Mouse (Mus musculus): ENCODE data around the gene Timm13. TPM values are rescaled to one million over a fixed set of nuclear protein-coding genes. Genes with fewer than 3 reads are reported as not detected.

Timm13 gene
- polyA plus RNA-seq (2015; fragmentation: Nextera tagmentation; extraction: Ambion mirVana) = 358 and 367 TPM in 2 replicates

- peak within 1 kb of the TSS; percentile 55 for H3K27ac ChIP-seq (ENCODE audit: low read depth, low read length)
- peak within 1 kb of the TSS; percentile 65 for H3K9ac ChIP-seq (ENCODE audit: low read depth, low read length)
- peak within 1 kb of the TSS; percentile 78 for H3K4me3 ChIP-seq (ENCODE audit: low read depth, low read length)
- peak; percentile 96 for ATAC-seq
- H3K36me3 ChIP-seq (ENCODE audit: control insufficient read depth, insufficient read depth) = peaks cover 30% of the 10 kb centered on the region
- under 1% methylated on average over 72 of the region's 72 CpGs for WGBS
- H3K27me3 ChIP-seq (replicated peaks; ENCODE audit: control insufficient read depth, insufficient read depth, low read length) = no peaks in the 10 kb centered on the region
- no peak for TF ChIP-seq CTCF (IDR thresholded peaks at IDR 0.05; ENCODE audit: low read depth)
- H3K4me2 ChIP-seq (replicated peaks; ENCODE audit: low read depth) = peak within 1 kb of the TSS; percentile 87
- peaks cover 11% of the 10 kb centered on the region for H3K4me1 ChIP-seq (replicated peaks; ENCODE audit: control insufficient read depth, insufficient read depth, low read length)
- H3K9me3 ChIP-seq (ENCODE audit: control insufficient read depth) = no peaks in the 10 kb centered on the region
Observed at GRCm38 (mm10) chr10:80900318-80901247, at the start of gene Timm13. Gene Timm13, minus strand, starts transcription at chr10:80900969.

DNA sequence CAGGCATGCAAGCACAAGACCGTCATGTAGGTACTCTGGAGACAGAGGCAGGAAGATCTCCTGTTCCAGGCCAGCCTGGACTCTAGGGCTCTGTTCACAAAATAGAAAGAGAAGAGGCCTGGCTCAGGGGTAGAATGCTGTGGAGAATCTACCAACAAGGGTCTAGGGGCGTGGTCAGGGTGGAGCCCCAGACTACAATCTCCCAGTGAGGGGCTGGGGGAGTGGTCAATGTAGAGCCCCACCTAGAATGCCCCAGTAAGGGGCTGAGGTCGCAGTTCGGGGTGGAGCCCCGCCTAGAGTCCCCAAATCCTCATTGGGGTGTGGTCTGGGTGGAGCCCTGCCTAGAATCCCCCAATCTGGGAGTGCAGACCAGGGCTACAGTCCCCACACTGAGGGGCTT is 49.5 kb upstream of the Timm13 start:
- Histone ChIP-seq H3K4me2 (replicated peaks; ENCODE audit: low read depth) (no peak overlapping the region), H3K9ac (ENCODE audit: low read depth, low read length) (no peak overlapping the region), H3K27me3 (replicated peaks; ENCODE audit: control insufficient read depth, insufficient read depth, low read length) (no peaks in the 10 kb centered on the region), H3K4me3 (ENCODE audit: low read depth, low read length) (no peak overlapping the region), H3K36me3 (ENCODE audit: control insufficient read depth, insufficient read depth) (no peaks in the 10 kb centered on the region), H3K27ac (ENCODE audit: low read depth, low read length) (no peak overlapping the region), H3K4me1 (replicated peaks; ENCODE audit: control insufficient read depth, insufficient read depth, low read length) (peaks cover 12% of the 10 kb centered on the region; the same call in 1 of the 2 replicates), H3K9me3 (ENCODE audit: control insufficient read depth) (no peaks in the 10 kb centered on the region)
- TF ChIP-seq CTCF (IDR thresholded peaks at IDR 0.05; ENCODE audit: low read depth) = no peak
- WGBS = 47% methylated on average over 5 of the region's 5 CpGs
- ATAC-seq = no peak

GRCm38 (mm10) chr10:80949081-80949480 is 48.3 kb upstream of the Timm13 start:
- Histone ChIP-seq H3K4me2 (replicated peaks; ENCODE audit: low read depth) (no peak overlapping the region), H3K36me3 (ENCODE audit: control insufficient read depth, insufficient read depth) (no peaks in the 10 kb centered on the region), H3K27ac (ENCODE audit: low read depth, low read length) (no peak overlapping the region), H3K9me3 (ENCODE audit: control insufficient read depth) (no peaks in the 10 kb centered on the region), H3K4me3 (ENCODE audit: low read depth, low read length) (no peak overlapping the region), H3K27me3 (replicated peaks; ENCODE audit: control insufficient read depth, insufficient read depth, low read length) (no peaks in the 10 kb centered on the region), H3K4me1 (replicated peaks; ENCODE audit: control insufficient read depth, insufficient read depth, low read length) (peaks cover 10% of the 10 kb centered on the region; the same call in 1 of the 2 replicates), H3K9ac (ENCODE audit: low read depth, low read length) (no peak overlapping the region)
- no peak for TF ChIP-seq CTCF (IDR thresholded peaks at IDR 0.05; ENCODE audit: low read depth)
- ATAC-seq = no peak
- WGBS = 51% methylated on average over 3 of the region's 3 CpGs

DNA sequence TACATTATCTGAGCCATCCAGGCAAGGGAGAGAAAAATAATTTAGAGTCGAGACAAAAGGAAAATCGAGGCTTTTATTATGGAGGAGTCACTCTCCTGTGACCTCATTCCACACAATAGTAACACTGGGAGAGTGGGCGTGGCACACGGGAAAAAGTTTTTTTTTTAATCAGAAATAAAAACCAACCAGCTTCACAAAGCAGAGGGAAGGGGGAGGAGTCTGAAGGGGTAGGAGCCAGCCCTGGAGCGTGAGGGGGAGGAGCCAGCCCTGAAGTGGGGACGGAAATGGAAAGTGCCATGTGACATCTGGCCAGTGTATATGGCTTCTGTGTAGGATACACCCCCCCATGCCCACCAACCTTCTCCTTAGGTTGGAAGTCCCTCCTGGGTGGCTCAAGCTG is 47.8 kb upstream of the Timm13 start:
- H3K9ac ChIP-seq (ENCODE audit: low read depth, low read length) = no peak overlapping the region
- peaks cover 10% of the 10 kb centered on the region; the same call in 1 of the 2 replicates for H3K4me1 ChIP-seq (replicated peaks; ENCODE audit: control insufficient read depth, insufficient read depth, low read length)
- no peak overlapping the region for H3K4me2 ChIP-seq (replicated peaks; ENCODE audit: low read depth)
- H3K36me3 ChIP-seq (ENCODE audit: control insufficient read depth, insufficient read depth) = no peaks in the 10 kb centered on the region
- no peaks in the 10 kb centered on the region for H3K27me3 ChIP-seq (replicated peaks; ENCODE audit: control insufficient read depth, insufficient read depth, low read length)
- no peak overlapping the region for H3K27ac ChIP-seq (ENCODE audit: low read depth, low read length)
- no peak for TF ChIP-seq CTCF (IDR thresholded peaks at IDR 0.05; ENCODE audit: low read depth)
- no peak overlapping the region for H3K4me3 ChIP-seq (ENCODE audit: low read depth, low read length)
- H3K9me3 ChIP-seq (ENCODE audit: control insufficient read depth) = no peaks in the 10 kb centered on the region
- 13% methylated on average over 6 of the region's 6 CpGs for WGBS
- peak; percentile 58 for ATAC-seq

GRCm38 (mm10) chr10:80947802-80948201 is 47.0 kb upstream of the Timm13 start:
- Histone ChIP-seq H3K4me2 (replicated peaks; ENCODE audit: low read depth) (no peak overlapping the region), H3K27ac (ENCODE audit: low read depth, low read length) (no peak overlapping the region), H3K36me3 (ENCODE audit: control insufficient read depth, insufficient read depth) (no peaks in the 10 kb centered on the region), H3K4me3 (ENCODE audit: low read depth, low read length) (no peak overlapping the region), H3K9ac (ENCODE audit: low read depth, low read length) (no peak overlapping the region), H3K4me1 (replicated peaks; ENCODE audit: control insufficient read depth, insufficient read depth, low read length) (peaks cover 10% of the 10 kb centered on the region; the same call in 1 of the 2 replicates), H3K9me3 (ENCODE audit: control insufficient read depth) (no peaks in the 10 kb centered on the region), H3K27me3 (replicated peaks; ENCODE audit: control insufficient read depth, insufficient read depth, low read length) (no peaks in the 10 kb centered on the region)
- TF ChIP-seq CTCF (IDR thresholded peaks at IDR 0.05; ENCODE audit: low read depth) = no peak
- no peak for ATAC-seq
- 30% methylated on average over 2 of the region's 2 CpGs for WGBS

GRCm38 (mm10) chr10:80946684-80947437 is 46.1 kb upstream of the Timm13 start:
- H3K4me2 ChIP-seq (replicated peaks; ENCODE audit: low read depth) = no peak overlapping the region
- H3K27ac ChIP-seq (ENCODE audit: low read depth, low read length) = no peak overlapping the region
- no peak overlapping the region for H3K4me3 ChIP-seq (ENCODE audit: low read depth, low read length)
- H3K9ac ChIP-seq (ENCODE audit: low read depth, low read length) = no peak overlapping the region
- peaks cover 10% of the 10 kb centered on the region; the same call in 1 of the 2 replicates for H3K4me1 ChIP-seq (replicated peaks; ENCODE audit: control insufficient read depth, insufficient read depth, low read length)
- no peak for ATAC-seq
- WGBS = 65% methylated on average over 14 of the region's 14 CpGs
- peak; percentile 64 for TF ChIP-seq CTCF (IDR thresholded peaks at IDR 0.05; ENCODE audit: low read depth)
- no peaks in the 10 kb centered on the region for H3K36me3 ChIP-seq (ENCODE audit: control insufficient read depth, insufficient read depth)
- no peaks in the 10 kb centered on the region for H3K9me3 ChIP-seq (ENCODE audit: control insufficient read depth)
- no peaks in the 10 kb centered on the region for H3K27me3 ChIP-seq (replicated peaks; ENCODE audit: control insufficient read depth, insufficient read depth, low read length)

All from intestine, postnatal 0 days (tissue).